Mouse (Mus musculus) gastrocnemius, adult 18-20 months (tissue): Measurements from ENCODE around the gene Unc5a. TPM values are rescaled to one million over a fixed set of nuclear protein-coding genes. Genes with fewer than 3 reads are reported as not detected.

Experiments used
- total RNA-seq, 2 experiments: library from RNA; stranded (reverse); gene quantifications; 2 replicates each; pipeline ENCODE4 v1.2.3; 2021

The Unc5a gene
- total RNA-seq, 2 experiments from 2014 or later = 7.6 to 7.8 TPM

Other genes starting within 250 kb of the Unc5a start
- gene Cdhr2, start 247.9 kb upstream of the Unc5a start, total RNA-seq = not detected
- not detected for gene Gprin1, start 199.5 kb upstream of the Unc5a start, total RNA-seq
- not detected for gene Sncb, start 182.8 kb upstream of the Unc5a start, total RNA-seq
- gene Eif4e1b, start 165.4 kb upstream of the Unc5a start, total RNA-seq = not detected
- gene Tspan17, start 160.0 kb upstream of the Unc5a start, total RNA-seq = 10 to 100 TPM; 19.1 to 23.1 TPM
- gene Hk3, start 72.0 kb downstream of the Unc5a start, total RNA-seq = under 1 TPM; 0.14 to 0.19 TPM
- gene Uimc1, start 150.9 kb downstream of the Unc5a start, total RNA-seq = 10 to 100 TPM; 11.1 to 12.5 TPM
- gene Zfp346, start 155.9 kb downstream of the Unc5a start, total RNA-seq = 10 to 100 TPM; 12.1 to 14.5 TPM
- not detected for gene Gm17617, start 184.1 kb downstream of the Unc5a start, total RNA-seq
- gene Fgfr4, start 203.2 kb downstream of the Unc5a start, total RNA-seq = 1 to 10 TPM; 1.2 to 1.3 TPM